Comparison of ENCODE assay signal across 33 mouse cellular contexts in genomic region chr2:104717231-104717735, GRCm38 (mm10). TPM values are rescaled to one million over a fixed set of nuclear protein-coding genes. Genes with fewer than 3 reads are reported as not detected.
DNase-seq lines count a peak whose midpoint lies in the region; ATAC-seq and TF ChIP-seq lines count a peak whose summit lies in the region.
"Had no signal": no experiment of that assay in that cellular context is flagged by ENCODE, and none has a peak within 500 bp of the region (broad histone marks: within the 10 kb centered on the region; RNA-seq: fewer than 3 reads in every experiment).

No protein-coding gene starts in this region.

- peak overlapping the region; percentile 31 for H3K9ac ChIP-seq in MEL (ENCODE audit: control insufficient read depth, low read depth, low read length, poor library complexity, severe bottlenecking)
- H3K9ac ChIP-seq: hindbrain, embryonic 14.5 days; limb, embryonic 13.5 days; liver, embryonic 13.5 days; neural tube, embryonic 13.5 days; stomach, embryonic 15.5 days had no signal

- H3K27ac ChIP-seq in MEL (ENCODE audit: control insufficient read depth, low read depth, low read length) = no peak overlapping the region
- H3K27ac ChIP-seq: embryonic facial prominence, embryonic 10.5 days; forebrain, embryonic 10.5 days; hindbrain, embryonic 14.5 days; limb, embryonic 13.5 days; liver, embryonic 13.5 days; midbrain, embryonic 10.5 days; neural tube, embryonic 13.5 days; stomach, embryonic 15.5 days had no signal

- intact Hi-C loops in gastrocnemius, postnatal 36 days (cut with DNase I) = no loop called here

- H3K4me1 ChIP-seq in megakaryocyte, embryonic 14.5 days = peaks cover 47% of the 10 kb centered on the region
- peaks cover 7 to 11% of the 10 kb centered on the region in 2 experiments for H3K4me1 ChIP-seq in MEL (ENCODE audit: control insufficient read depth in 1 of 2, insufficient read depth in 2 of 2, low read length in 2 of 2)
- H3K4me1 ChIP-seq: limb, embryonic 13.5 days; liver, embryonic 13.5 days; stomach, embryonic 15.5 days had no signal

- H3K4me3 ChIP-seq in megakaryocyte, embryonic 14.5 days (replicated peaks) = peak overlapping the region; percentile 31
- no peak overlapping the region for H3K4me3 ChIP-seq in MEL (ENCODE audit: control insufficient read depth in 1 of 2, insufficient read depth in 1 of 2, low read depth in 2 of 2, low read length in 2 of 2)
- H3K4me3 ChIP-seq: embryonic facial prominence, embryonic 10.5 days; forebrain, embryonic 10.5 days; limb, embryonic 13.5 days; liver, embryonic 13.5 days; midbrain, embryonic 10.5 days; myocyte; neural tube, embryonic 13.5 days; stomach, embryonic 15.5 days had no signal

- no peak for TF ChIP-seq RAD21 in MEL (IDR thresholded peaks at IDR 0.05; ENCODE audit: low read depth, low read length)

- H3K27me3 ChIP-seq in megakaryocyte, embryonic 14.5 days (replicated peaks) = no peaks in the 10 kb centered on the region
- H3K27me3 ChIP-seq in MEL (ENCODE audit: control insufficient read depth in 1 of 2, insufficient read depth in 2 of 2, low read length in 2 of 2) = no peaks in the 10 kb centered on the region
- H3K27me3 ChIP-seq: neural tube, embryonic 13.5 days; stomach, embryonic 15.5 days had no signal

- TF ChIP-seq EP300 in MEL (IDR thresholded peaks at IDR 0.05; ENCODE audit: low read depth in 1 of 2, low read length in 2 of 2) = no peak

- TF ChIP-seq CTCF in MEL (IDR thresholded peaks at IDR 0.05 in 2 of 3, conservative IDR thresholded peaks at IDR 0.05 in 1 of 3; ENCODE audit: control insufficient read depth in 1 of 3, insufficient read depth in 1 of 3, low read depth in 2 of 3, low read length in 3 of 3, poor library complexity in 1 of 3, severe bottlenecking in 1 of 3) = no peak

- DNase-seq in gastrocnemius, postnatal 25 days = peak; percentile 14
- DNase-seq in gastrocnemius, postnatal 36 days = no peak
- peak; percentile 39 for DNase-seq in MEL (ENCODE audit: low read depth, low spot score)
- DNase-seq in skeletal muscle tissue, adult 2 months (ENCODE audit: low read depth, low spot score) = peak; percentile 45
- DNase-seq in layer of hippocampus, adult 9-11 months = no peak
- DNase-seq: adrenal gland, postnatal 25 days; cerebellum, adult 9-10 months; heart, postnatal 36 days; kidney, adult 18-20 months; kidney, postnatal 10 days; liver, embryonic 13.5 days; lung, adult 2 months; lung, postnatal 36 days; right cerebral cortex, adult 18-20 months; right cerebral cortex, postnatal 4 days; thymus, adult 2 months had no signal

- TF ChIP-seq POLR2A in MEL (IDR thresholded peaks at IDR 0.05; ENCODE audit: control insufficient read depth in 1 of 2, insufficient read depth in 1 of 2, low read depth in 1 of 2, low read length in 2 of 2, poor library complexity in 1 of 2) = no peak

- peaks cover 2% of the 10 kb centered on the region for H3K36me3 ChIP-seq in megakaryocyte, embryonic 14.5 days (replicated peaks; ENCODE audit: low read length)
- peaks cover 0 to 18% of the 10 kb centered on the region in 2 experiments; a peak in 2 of 4 replicates for H3K36me3 ChIP-seq in MEL (ENCODE audit: control insufficient read depth in 1 of 2, insufficient read depth in 2 of 2, low read length in 2 of 2)
- H3K36me3 ChIP-seq: embryonic facial prominence, embryonic 10.5 days; forebrain, embryonic 10.5 days; limb, embryonic 13.5 days; liver, embryonic 13.5 days; midbrain, embryonic 10.5 days; neural tube, embryonic 13.5 days; stomach, embryonic 15.5 days had no signal

- H3K9me3 ChIP-seq in megakaryocyte, embryonic 14.5 days = no peaks in the 10 kb centered on the region
- no peaks in the 10 kb centered on the region for H3K9me3 ChIP-seq in MEL (replicated peaks; ENCODE audit: insufficient read depth, low read length)
- H3K9me3 ChIP-seq: embryonic facial prominence, embryonic 10.5 days; forebrain, embryonic 10.5 days; limb, embryonic 13.5 days; liver, embryonic 13.5 days; midbrain, embryonic 10.5 days; neural tube, embryonic 13.5 days; stomach, embryonic 15.5 days had no signal

- ATAC-seq in megakaryocyte, adult 5-6 weeks (ENCODE audit: poor library complexity, severe bottlenecking) = no peak
- ATAC-seq: forebrain, embryonic 16.5 days; inflammation-experienced regulatory T-cells, adult 6 months; midbrain, embryonic 16.5 days had no signal

- peaks cover 2% of the 10 kb centered on the region; the same call in 1 of the 2 replicates for H3K79me2 ChIP-seq in MEL (ENCODE audit: control insufficient read depth, insufficient read depth, low read length, poor library complexity)

TF ChIP-seq in MEL, 35 proteins besides CTCF, POLR2A, EP300 and RAD21:
- 0 out of 2 replicates have a peak, but pooled peaks have one; percentile 10 for TF ChIP-seq SIN3A (IDR thresholded peaks at IDR 0.05; ENCODE audit: low read length)
- no peak for TF ChIP-seq TBP (IDR thresholded peaks at IDR 0.05; ENCODE audit: low read depth, low read length)
TF ChIP-seq in MEL: peak in this region for 1.

RNA-seq across cellular contexts. Expression of gene Pin1rt1, which starts 1.1 kb away (rescaled TPM):
- not detected for total RNA-seq in gastrocnemius, postnatal 25 days (2021)
- not detected for total RNA-seq in gastrocnemius, postnatal 36 days (2021)
- 0.20 TPM in 1 of 2 replicates, not detected in the other for polyA plus RNA-seq in megakaryocyte, embryonic 14.5 days (2012; ENCODE audit: insufficient read depth, low replicate concordance)
- total RNA-seq in megakaryocyte, adult 5-6 weeks (2015) = not detected in 2 replicates
- not detected in 2 replicates for total RNA-seq in megakaryocyte, adult 5-6 weeks (2017)
- total RNA-seq in MEL (2012; rRNA removed) = not detected in 2 replicates
- polyA plus RNA-seq in MEL (2012; ENCODE audit: insufficient read depth in 1 of 2, insufficient read length in 2 of 2, low read depth in 1 of 2, low replicate concordance in 2 of 2, missing spikeins in 1 of 2) = under 1 TPM in 1 of 2 experiments, not detected in 1; 0.07 TPM
- total RNA-seq: adrenal gland, postnatal 25 days; heart, adult 18-20 months; heart, postnatal 36 days; left cerebral cortex, postnatal 14 days had no signal
- polyA plus RNA-seq: cortical plate, adult 2 months; heart, embryonic 14.5 days; hindbrain, embryonic 14.5 days; inflammation-experienced regulatory T-cells, adult 6 months; liver, embryonic 13.5 days; lung, adult 2 months; midbrain, embryonic 10.5 days; myocyte; neural tube, embryonic 13.5 days; stomach, embryonic 15.5 days; thymus, adult 2 months had no signal

RNA-seq across cellular contexts. Expression of gene Tcp11l1, which starts 5.3 kb away (rescaled TPM):
- 1 to 10 TPM; 4.4 to 7.1 TPM for total RNA-seq in gastrocnemius, postnatal 25 days (2021)
- total RNA-seq in gastrocnemius, postnatal 36 days (2021) = 1 to 10 TPM; 7.3 to 7.4 TPM
- 43.5 and 88.1 TPM in 2 replicates for polyA plus RNA-seq in megakaryocyte, embryonic 14.5 days (2012; ENCODE audit: insufficient read depth, low replicate concordance)
- 10.6 and 14.6 TPM in 2 replicates for total RNA-seq in megakaryocyte, adult 5-6 weeks (2015)
- 3.0 and 6.7 TPM in 2 replicates for total RNA-seq in megakaryocyte, adult 5-6 weeks (2017)
- 26.7 and 28.6 TPM in 2 replicates for total RNA-seq in MEL (2012; rRNA removed)
- polyA plus RNA-seq in MEL (2012; ENCODE audit: insufficient read depth in 1 of 2, insufficient read length in 2 of 2, low read depth in 1 of 2, low replicate concordance in 2 of 2, missing spikeins in 1 of 2) = 10 to 100 TPM in 1 of 2 experiments, not detected in 1; 22.1 TPM

RNA-seq across cellular contexts. Expression of gene Depdc7, which starts 25.4 kb away (rescaled TPM):
- total RNA-seq in gastrocnemius, postnatal 25 days (2021) = 1 to 10 TPM; 1.4 to 1.9 TPM
- total RNA-seq in gastrocnemius, postnatal 36 days (2021) = 1 to 10 TPM; 1.4 to 1.7 TPM
- polyA plus RNA-seq in megakaryocyte, embryonic 14.5 days (2012; ENCODE audit: insufficient read depth, low replicate concordance) = 1.7 and 1.9 TPM in 2 replicates
- 14.2 and 15.3 TPM in 2 replicates for total RNA-seq in megakaryocyte, adult 5-6 weeks (2015)
- total RNA-seq in megakaryocyte, adult 5-6 weeks (2017) = 14.0 and 20.2 TPM in 2 replicates
- 7.1 and 8.0 TPM in 2 replicates for total RNA-seq in MEL (2012; rRNA removed)
- 1 to 10 TPM in 1 of 2 experiments, not detected in 1; 8.6 TPM for polyA plus RNA-seq in MEL (2012; ENCODE audit: insufficient read depth in 1 of 2, insufficient read length in 2 of 2, low read depth in 1 of 2, low replicate concordance in 2 of 2, missing spikeins in 1 of 2)
- polyA plus RNA-seq: inflammation-experienced regulatory T-cells, adult 6 months had no signal

Comparison
In these comparisons a context has a peak if more than half of its experiments do, and no peak if none do; other contexts are left out.
1. DNase-seq: peak in gastrocnemius, postnatal 25 days (single experiment), MEL (single experiment) and skeletal muscle tissue, adult 2 months (single experiment); none in gastrocnemius, postnatal 36 days (0 of 2) and layer of hippocampus, adult 9-11 months (single experiment).